Mouse (Mus musculus) ES-Bruce4 (cell line): ENCODE measurements around the gene Gm17349.
A peak's percentile ranks its signal among the peaks of the same experiment; 100 is the strongest.

Experiments used
- CTCF ChIP-seq: IDR thresholded peaks from one replicate; pipeline ENCODE4 v1.8.1; 2011; ENCODE audit warnings: low read depth, low read length
- POLR2A ChIP-seq: IDR thresholded peaks from one replicate; pipeline ENCODE4 v1.8.1; 2011; ENCODE audit warnings: low read length; ENCODE audit not compliant: insufficient read depth

DNA sequence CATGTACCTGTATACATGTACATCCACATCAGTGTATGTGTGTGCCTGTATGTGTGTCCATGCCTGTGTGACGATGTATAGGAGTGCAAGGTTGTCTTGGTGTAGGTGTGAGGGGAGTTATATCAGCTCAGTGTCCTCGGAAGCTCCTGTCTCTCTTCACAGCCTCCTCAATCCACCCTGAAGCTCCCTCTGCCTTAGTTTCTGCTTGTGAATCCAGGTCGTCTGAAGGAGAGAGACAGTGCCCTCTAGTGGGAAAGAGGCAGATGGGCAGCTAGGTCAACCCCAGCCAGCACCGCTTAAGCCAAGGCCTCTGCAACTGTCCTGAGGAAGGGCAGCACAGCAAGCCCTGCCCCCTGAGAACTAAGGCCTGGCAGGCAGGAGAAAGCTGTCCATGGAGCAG lies 16.6 kb downstream of the Gm17349 start:
- TF ChIP-seq POLR2A (no peak), CTCF (peak; percentile 96)
